Mouse (Mus musculus) T-helper 17 cell (primary cell): ENCODE measurements at regions not wholly inside any gene's neighbourhood (a gene's known extent, or its start where the extent isn't known, plus 50 kb on each side); places are given as distances from the start of the nearest gene placed in this dataset.
"Not testable (repeated sequence)": the region's sequence is repeated elsewhere in the genome, so short reads cannot be mapped to it uniquely, and the experiment has no call there.

Source experiments
- in situ Hi-C, 2 experiments: fragments of 300-600 bp; cut with MboI, MseI; formaldehyde crosslinking; loops; 1 replicate in 1 of 2; 2 replicates in 1 of 2; pipeline ENCODE4 v1.15.1; 2025; ENCODE audit warnings: high pct_unique_total_duplicates in 2 of 2

GRCm38 (mm10) chr8:26595431-26596018 is 381.6 kb upstream of the Zfp703 start:
- in situ Hi-C loops: no loop called here

DNA sequence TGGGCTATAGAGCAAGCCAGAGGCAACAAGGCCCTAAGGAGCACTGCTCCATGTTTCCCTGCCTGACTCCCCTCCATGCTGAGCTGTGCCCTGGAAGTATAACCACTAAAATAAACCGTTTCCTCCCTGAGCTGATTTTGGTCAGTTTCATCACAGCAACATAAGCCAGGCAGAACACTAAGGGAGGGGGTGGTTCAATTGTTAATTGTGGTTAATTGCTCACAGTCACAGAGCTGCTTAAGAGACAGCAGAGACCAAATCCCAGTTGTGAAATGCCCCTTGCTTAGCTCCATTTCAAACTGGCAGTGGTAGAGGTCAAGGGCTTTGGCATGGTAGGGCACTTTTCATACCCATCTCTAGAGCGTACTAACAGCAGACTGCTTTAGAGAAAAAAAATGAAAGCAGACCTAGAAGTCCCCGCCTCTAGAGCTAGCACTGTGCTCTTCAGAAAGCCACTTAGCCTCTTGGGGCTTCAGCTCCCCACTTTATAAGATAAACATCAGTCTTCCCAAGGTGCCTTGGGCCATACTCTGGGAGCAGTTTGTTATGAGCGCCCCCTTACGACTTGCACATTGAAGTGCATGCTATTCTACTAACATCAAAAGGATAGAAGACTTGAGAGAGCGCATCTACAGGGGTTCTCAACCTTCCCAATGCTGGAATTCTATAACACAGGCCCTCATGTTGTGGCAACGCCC is 380.3 kb upstream of the Zfp703 start:
- in situ Hi-C loops: no loop called here

- in situ Hi-C loops: no loop called here
These were observed 378.6 kb upstream of the Zfp703 start for GRCm38 (mm10) chr8:26598520-26598919.

DNA sequence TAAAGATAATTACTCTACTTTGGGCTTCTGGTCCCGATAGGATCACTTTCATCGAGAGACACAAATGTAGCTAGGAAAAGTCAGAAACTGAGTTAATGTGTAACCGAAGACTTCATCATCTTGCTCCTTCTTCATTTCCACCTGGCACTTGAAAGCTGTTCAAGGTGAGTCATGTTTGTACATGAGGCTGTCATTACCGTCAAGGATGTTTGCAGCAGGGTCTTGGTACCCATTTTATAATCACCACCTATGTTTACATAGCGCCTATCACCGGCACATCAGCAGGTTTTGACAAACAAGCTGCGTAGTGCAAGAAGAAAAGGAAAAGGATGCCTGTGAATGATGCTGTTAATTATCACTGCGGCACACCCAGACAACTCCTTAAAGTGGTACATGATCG is 377.0 kb upstream of the Zfp703 start:
- in situ Hi-C loops: no loop called here

DNA sequence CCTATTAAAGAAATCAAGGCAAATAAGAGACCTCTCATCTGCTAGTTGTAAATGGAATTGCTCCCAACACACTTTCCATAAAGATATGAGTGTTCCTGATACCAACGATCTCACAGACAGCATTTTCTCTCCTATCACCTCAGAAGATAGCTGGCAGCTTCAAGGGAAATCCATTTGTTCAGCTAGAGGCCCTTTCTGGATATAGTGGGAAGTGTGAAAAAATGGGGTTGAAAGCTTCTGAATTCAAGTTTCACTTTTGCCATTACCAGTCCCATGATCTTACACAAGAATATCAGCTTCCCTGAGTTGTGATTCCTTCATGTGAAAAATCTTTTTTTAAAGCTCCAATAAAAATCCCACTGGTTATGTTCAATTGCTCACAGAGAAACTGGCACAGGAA is 369.1 kb upstream of the Zfp703 start:
- in situ Hi-C loops: no loop called here

- in situ Hi-C loops: no loop called here
These were observed 368.5 kb upstream of the Zfp703 start for GRCm38 (mm10) chr8:26608588-26608987.

- in situ Hi-C loops: no loop called here
These were observed 365.0 kb upstream of the Zfp703 start for GRCm38 (mm10) chr8:26612153-26612552.

- in situ Hi-C loops: no loop called here
These were observed 354.6 kb upstream of the Zfp703 start for GRCm38 (mm10) chr8:26622311-26623052.

- in situ Hi-C loops: no loop called here
These were observed 350.9 kb upstream of the Zfp703 start for GRCm38 (mm10) chr8:26626186-26626585.

DNA sequence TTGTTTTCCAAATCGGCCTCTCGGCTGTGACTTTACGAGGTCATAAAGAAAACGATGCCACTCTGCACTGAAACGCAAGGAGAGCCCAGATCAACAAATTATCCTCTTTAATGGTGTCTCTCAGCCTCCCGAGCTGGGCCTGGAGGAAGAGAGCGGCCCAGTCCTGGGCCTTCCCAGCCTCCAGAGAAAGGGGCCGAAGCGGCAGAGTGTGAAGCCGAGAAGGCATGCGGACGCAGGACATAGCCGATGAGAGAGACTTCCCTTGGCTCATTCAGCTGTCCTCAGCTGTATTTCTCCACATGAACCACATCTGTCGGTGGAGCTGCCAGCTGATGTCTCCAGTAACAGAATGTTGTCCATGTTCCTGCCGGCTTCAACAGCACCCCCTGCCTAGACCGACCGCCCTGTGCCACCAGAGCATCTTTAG is 350.5 kb upstream of the Zfp703 start:
- in situ Hi-C loops: no loop called here

GRCm38 (mm10) chr8:26627191-26627891 is 349.8 kb upstream of the Zfp703 start:
- in situ Hi-C loops: no loop called here

DNA sequence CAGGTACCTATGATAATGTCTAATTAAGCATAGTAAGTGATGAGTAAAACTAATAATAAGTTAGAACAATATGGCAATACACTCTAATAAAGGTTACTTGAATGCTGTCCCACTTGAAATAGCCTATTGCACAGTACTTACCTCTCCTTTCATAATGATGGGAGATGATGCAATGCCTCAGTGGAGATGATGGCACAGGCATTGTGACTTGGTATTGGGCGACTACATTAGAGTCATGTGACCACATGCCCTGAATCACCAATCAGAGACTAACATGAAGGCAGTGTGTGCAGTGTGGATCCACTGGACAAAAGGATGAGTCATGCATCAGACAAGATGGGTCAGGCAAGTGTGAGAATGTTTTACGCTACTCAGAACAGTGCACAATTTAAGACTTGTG is 346.6 kb upstream of the Zfp703 start:
- in situ Hi-C loops: no loop called here

DNA sequence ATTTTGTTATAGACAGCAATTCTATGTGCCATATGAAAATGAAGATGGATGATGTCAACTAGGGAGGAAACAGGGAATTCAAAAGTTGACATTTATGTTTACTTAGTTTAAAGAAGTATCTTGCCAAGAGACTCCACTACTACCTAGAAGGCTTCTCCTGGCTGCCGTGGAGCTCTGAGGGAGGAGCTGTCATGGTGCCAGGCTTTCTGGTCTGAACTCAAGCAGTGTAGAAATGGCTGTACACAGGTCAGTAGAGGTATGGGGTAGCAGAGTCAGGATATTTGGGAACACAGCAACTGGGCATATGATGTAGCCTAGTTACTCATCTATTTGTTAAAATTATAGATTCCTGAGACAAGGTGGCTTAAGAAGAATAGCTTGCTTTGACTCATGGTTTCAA is 341.4 kb upstream of the Zfp703 start:
- in situ Hi-C loops: no loop called here

GRCm38 (mm10) chr8:26645375-26645774 is 331.8 kb upstream of the Zfp703 start:
- in situ Hi-C loops: not testable (repeated sequence)

DNA sequence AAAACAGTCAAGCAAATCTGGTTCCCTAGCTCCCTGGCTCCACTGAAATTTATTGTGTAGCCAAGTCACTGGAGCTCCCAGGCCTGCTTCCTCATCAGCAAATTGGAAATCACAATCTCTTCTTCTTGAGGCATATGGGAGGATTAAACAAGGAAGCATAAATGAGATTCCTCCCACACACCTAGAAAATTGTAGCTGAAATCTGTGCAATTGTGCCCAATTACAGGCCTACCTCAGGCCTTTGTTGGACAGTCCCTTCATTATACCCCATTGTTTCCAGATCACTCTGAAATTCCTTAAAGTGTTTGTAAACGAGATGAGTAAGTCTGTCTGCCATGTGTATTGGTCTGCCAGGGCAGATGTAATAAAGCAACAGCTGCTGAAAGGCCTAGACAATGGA is 326.8 kb upstream of the Zfp703 start:
- in situ Hi-C loops: no loop called here

GRCm38 (mm10) chr8:26655897-26656296 is 321.2 kb upstream of the Zfp703 start:
- in situ Hi-C loops: no loop called here

DNA sequence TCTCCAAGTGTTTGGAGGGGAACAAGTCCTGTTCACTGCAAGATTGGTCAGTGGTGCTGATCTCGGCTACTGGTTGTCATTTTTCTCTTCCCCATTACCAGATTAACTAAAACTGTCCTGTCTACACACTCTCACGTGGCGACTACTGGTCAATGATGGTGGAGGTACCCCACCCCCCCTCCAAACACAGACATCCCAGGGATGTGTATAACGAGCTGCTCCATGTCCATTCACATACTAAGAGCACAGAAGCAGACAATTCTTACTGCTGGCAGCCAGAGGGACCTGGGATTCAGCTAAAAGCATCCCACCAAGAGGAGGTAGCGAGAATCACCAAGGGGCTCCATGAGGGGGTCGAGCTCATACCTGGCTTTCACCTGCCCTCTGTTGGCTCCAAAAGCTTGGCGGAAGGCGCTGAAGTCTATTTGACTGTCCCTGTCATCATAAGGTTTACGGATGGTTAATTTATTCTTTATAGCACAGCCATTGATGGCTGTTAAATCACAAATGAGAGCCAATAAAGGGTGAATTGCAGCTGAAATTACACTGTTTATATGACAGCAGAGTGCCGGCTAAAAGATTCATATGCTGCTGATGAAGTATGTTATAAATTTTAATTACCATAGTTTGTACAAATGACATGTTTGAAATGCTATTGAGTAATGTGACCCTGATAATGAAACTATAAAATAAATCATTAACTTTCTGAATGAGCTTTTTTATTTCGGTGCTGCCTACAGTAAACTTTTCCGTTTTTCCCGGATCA is 320.6 kb upstream of the Zfp703 start:
- in situ Hi-C loops: no loop called here

DNA sequence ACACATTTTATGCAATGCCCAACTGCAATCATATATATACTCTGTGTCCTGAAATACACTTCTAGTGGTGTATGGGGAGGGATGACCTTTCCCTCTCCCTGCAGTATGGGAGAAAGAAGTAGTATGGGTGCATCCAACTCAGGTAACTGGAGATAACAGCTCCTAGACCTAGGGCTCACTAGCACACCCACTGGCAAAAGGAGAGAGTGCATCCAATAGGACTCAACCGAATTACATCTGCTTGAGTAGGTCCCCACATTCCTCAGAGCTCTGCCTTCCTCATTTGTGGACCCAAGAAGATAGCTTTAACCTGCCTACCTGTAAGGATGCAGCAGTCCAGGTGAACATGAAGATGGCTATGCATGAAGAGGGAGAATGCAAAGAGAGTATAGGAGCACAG is 317.7 kb upstream of the Zfp703 start:
- in situ Hi-C loops: no loop called here

- in situ Hi-C loops: no loop called here
These were observed 307.6 kb upstream of the Zfp703 start for GRCm38 (mm10) chr8:26669541-26669940.

DNA sequence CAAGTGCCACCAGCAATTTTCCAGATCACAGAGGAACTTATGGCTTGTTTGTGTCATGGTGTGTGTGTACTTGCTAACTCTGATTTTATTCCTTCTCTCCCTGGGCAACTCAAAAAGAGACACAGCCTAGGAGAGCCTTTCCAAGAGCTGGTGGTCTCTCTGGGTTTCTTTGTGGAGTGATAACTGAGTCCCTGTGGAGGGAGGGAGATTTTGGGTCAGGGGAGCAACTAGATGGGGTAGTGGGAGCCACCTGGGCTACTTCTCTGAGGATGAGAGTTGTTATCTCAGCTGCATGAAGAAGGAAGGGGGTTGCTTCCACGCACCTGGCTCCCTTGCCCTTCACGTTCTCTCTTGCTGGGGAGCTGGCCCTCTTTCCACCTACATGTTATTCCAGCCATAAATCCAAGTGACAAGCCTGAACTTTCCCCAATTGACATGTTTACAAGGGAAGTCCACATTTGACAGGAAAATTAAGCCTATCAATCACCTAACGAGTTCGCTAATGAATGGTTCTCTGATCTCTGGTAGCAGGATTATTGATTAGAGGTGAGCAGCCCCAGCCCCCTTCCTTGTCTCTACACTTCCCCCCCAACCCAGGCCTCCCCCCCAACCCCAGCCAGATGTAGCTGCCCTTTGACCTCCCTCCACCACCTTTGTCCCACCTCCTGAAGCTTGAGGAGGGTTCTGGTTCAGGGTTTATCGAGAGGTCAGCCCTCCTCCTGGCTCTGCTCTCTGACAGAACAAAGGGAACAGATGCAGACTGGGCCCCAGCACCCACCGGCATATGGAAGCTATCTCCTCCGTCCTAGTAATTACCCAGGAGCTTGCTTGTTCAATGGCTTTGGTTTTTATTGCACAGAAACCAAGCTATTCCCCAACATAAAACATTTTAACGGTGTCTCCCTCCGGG is 304.4 kb upstream of the Zfp703 start:
- in situ Hi-C loops: no loop called here
